In genomic region chr11:110167459-110168251, GRCm38 (mm10) we compare ENCODE assay signal across 8 mouse cellular contexts. TPM values are rescaled to one million over a fixed set of nuclear protein-coding genes. Genes with fewer than 3 reads are reported as not detected.
A peak's percentile ranks its signal among the peaks of the same experiment; 100 is the strongest.
DNase-seq lines count a peak whose midpoint lies in the region; ATAC-seq and TF ChIP-seq lines count a peak whose summit lies in the region.

Gene Abca9 (minus strand): TSS chr11:110168196.

- no peaks in the 10 kb centered on the region for H3K36me3 ChIP-seq in kidney, adult 2 months (ENCODE audit: control insufficient read depth, insufficient read depth, low read length)
- no peaks in the 10 kb centered on the region for H3K36me3 ChIP-seq in limb, embryonic 10.5 days

- H3K27me3 ChIP-seq in kidney, adult 2 months (replicated peaks; ENCODE audit: control insufficient read depth, insufficient read depth, low read length), result no peaks in the 10 kb centered on the region
- no peaks in the 10 kb centered on the region for H3K27me3 ChIP-seq in limb, embryonic 10.5 days (ENCODE audit: low read depth, poor library complexity, severe bottlenecking)

- ATAC-seq in CD4-positive, CD25-positive, alpha-beta regulatory T cell, adult 4 months, result no peak

- 52% methylated on average over 12 of the region's 12 CpGs for WGBS in kidney, adult 2 months
- 63% methylated on average over 12 of the region's 12 CpGs for WGBS in limb, embryonic 10.5 days

- H3K9me3 ChIP-seq in limb, embryonic 10.5 days (replicated peaks), result no peaks in the 10 kb centered on the region

- no peak for TF ChIP-seq POLR2A in kidney, adult 2 months (IDR thresholded peaks at IDR 0.05; ENCODE audit: low read depth, low read length)
- 0 out of 2 replicates have a peak, but pooled peaks have one; percentile 29 for TF ChIP-seq POLR2A in embryonic fibroblast, embryonic 13.5 days (IDR thresholded peaks at IDR 0.05; ENCODE audit: low read depth, low read length)

- H3K4me1 ChIP-seq in kidney, adult 2 months (ENCODE audit: control insufficient read depth, insufficient read depth, low read length), result no peaks in the 10 kb centered on the region
- H3K4me1 ChIP-seq in embryonic fibroblast, embryonic 13.5 days (ENCODE audit: control insufficient read depth, insufficient read depth, low read length), result no peaks in the 10 kb centered on the region
- H3K4me1 ChIP-seq in limb, embryonic 10.5 days, result peaks cover 32% of the 10 kb centered on the region

- H3K27ac ChIP-seq in kidney, adult 2 months (ENCODE audit: insufficient read depth, low read depth, low read length), result peak within 1 kb of the TSS; percentile 91
- H3K27ac ChIP-seq in embryonic fibroblast, embryonic 13.5 days (ENCODE audit: insufficient read depth, low read length), result peak within 1 kb of the TSS; percentile 97
- peak within 1 kb of the TSS; percentile 50; the same call in 1 of the 2 replicates for H3K27ac ChIP-seq in limb, embryonic 10.5 days

- peak; percentile 34 for DNase-seq in kidney, adult 2 months
- DNase-seq in kidney, adult 11 months, result no peak
- DNase-seq in adrenal gland, postnatal 10 days, result peak; percentile 9
- peak; percentile 46 to 54 for DNase-seq in heart, postnatal 36 days
- no peak for DNase-seq in limb, embryonic 10.5 days (ENCODE audit: low spot score)
- peak; percentile 47 to 56 for DNase-seq in right cerebral cortex, adult 2 months (ENCODE audit: low spot score in 2 of 2)

- intact Hi-C loops in heart, postnatal 36 days (cut with DNase I), result no loop called here

- no peak for TF ChIP-seq CTCF in kidney, adult 2 months (conservative IDR thresholded peaks at IDR 0.05; ENCODE audit: insufficient read depth, insufficient read length, low read depth, low read length)
- no peak for TF ChIP-seq CTCF in embryonic fibroblast, embryonic 13.5 days (IDR thresholded peaks at IDR 0.05; ENCODE audit: borderline replicate concordance, insufficient read depth, low read length)

- peak within 1 kb of the TSS; percentile 18; the same call in 1 of the 2 replicates for H3K4me3 ChIP-seq in kidney, adult 2 months (ENCODE audit: insufficient read depth, low read depth, low read length)
- peak within 1 kb of the TSS; percentile 34 for H3K4me3 ChIP-seq in embryonic fibroblast, embryonic 13.5 days (ENCODE audit: insufficient read depth, low read length)
- H3K4me3 ChIP-seq in limb, embryonic 10.5 days, result no peak within 1 kb of the TSS

RNA-seq across cellular contexts. Expression of gene Abca9, which starts in this region (rescaled TPM):
- polyA plus RNA-seq in kidney, adult 2 months (2012; rRNA removed), result 2.0 and 2.6 TPM in 2 replicates
- total RNA-seq in adrenal gland, postnatal 10 days (2021), result 10 to 100 TPM; 10.3 to 10.5 TPM
- polyA plus RNA-seq in embryonic fibroblast, embryonic 13.5 days (2011; ENCODE audit: insufficient read length, low read depth, missing spikeins), result 0.65 and 2.7 TPM in 2 replicates
- 10 to 100 TPM; 13.3 to 16.6 TPM for total RNA-seq in heart, postnatal 36 days (2021)
- polyA plus RNA-seq in limb, embryonic 10.5 days (2016; fragmentation: Nextera tagmentation; extraction: Ambion mirVana), result 0.48 and 0.51 TPM in 2 replicates
- not detected for polyA plus RNA-seq in CD4-positive, CD25-positive, alpha-beta regulatory T cell, adult 4 months (2017; shearing (Covaris generic))

Comparison
In these comparisons a context has a peak if more than half of its experiments do, and no peak if none do; other contexts are left out.
1. DNase-seq: peak in kidney, adult 2 months (single experiment), adrenal gland, postnatal 10 days (single experiment), heart, postnatal 36 days (2 of 2) and right cerebral cortex, adult 2 months (2 of 2); none in kidney, adult 11 months (single experiment) and limb, embryonic 10.5 days (single experiment).
2. Peak in every context shown above with its lines, with median percentiles within 50 percentile points of each other: H3K27ac ChIP-seq.